Mouse (Mus musculus): ENCODE results near the gene Cpa4. TPM values are rescaled to one million over a fixed set of nuclear protein-coding genes. Genes with fewer than 3 reads are reported as not detected.

Gene Cpa4
- polyA plus RNA-seq, 1 experiment = not detected

DNA sequence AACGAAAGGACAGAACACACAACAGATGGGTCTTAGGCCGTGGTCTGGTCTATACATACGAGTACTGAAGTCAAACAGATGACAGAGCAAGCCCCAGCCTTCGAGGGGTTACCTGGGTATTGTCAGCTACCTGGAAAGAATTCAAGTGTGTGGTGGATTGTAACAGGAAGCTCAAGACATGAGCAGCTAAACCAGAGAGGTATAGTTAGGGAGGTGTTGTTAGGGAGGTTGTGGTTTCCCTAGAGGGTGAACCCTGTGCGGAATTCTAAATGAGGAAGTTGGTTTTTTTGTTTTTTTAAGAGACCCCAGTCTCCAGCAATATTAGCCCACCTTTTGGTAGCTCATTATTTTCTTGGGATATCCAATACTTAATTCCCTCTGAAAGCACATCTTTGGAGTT, 37.5 kb downstream of the Cpa4 start:
- TF ChIP-seq CTCF (IDR thresholded peaks at IDR 0.05; ENCODE audit: low read depth, low read length) (no peak), POLR2A (IDR thresholded peaks at IDR 0.05; ENCODE audit: borderline replicate concordance, low read depth, low read length) (no peak)
- Histone ChIP-seq H3K4me1 (ENCODE audit: control insufficient read depth, insufficient read depth, low read length) (no peaks in the 10 kb centered on the region), H3K27ac (ENCODE audit: insufficient read depth, low read depth, low read length) (no peak overlapping the region), H3K4me3 (ENCODE audit: insufficient read depth, low read length) (no peak overlapping the region)

GRCm38 (mm10) chr6:30610710-30611109, 42.5 kb downstream of the Cpa4 start, which contains the start of gene Cpa5:
TSS of gene Cpa5 (plus strand) at chr6:30611010.
- no peak for TF ChIP-seq POLR2A (IDR thresholded peaks at IDR 0.05; ENCODE audit: borderline replicate concordance, low read depth, low read length)
- no peak for TF ChIP-seq CTCF (IDR thresholded peaks at IDR 0.05; ENCODE audit: low read depth, low read length)
- Histone ChIP-seq H3K27ac (ENCODE audit: insufficient read depth, low read depth, low read length) (no peak within 1 kb of the TSS), H3K4me3 (ENCODE audit: insufficient read depth, low read length) (no peak within 1 kb of the TSS), H3K4me1 (ENCODE audit: control insufficient read depth, insufficient read depth, low read length) (no peaks in the 10 kb centered on the region)

- Histone ChIP-seq H3K4me3 (ENCODE audit: insufficient read depth, low read length) (no peak overlapping the region), H3K4me1 (ENCODE audit: control insufficient read depth, insufficient read depth, low read length) (peaks cover under 1% of the 10 kb centered on the region; the same call in 1 of the 2 replicates), H3K27ac (ENCODE audit: insufficient read depth, low read depth, low read length) (no peak overlapping the region)
- TF ChIP-seq POLR2A (IDR thresholded peaks at IDR 0.05; ENCODE audit: borderline replicate concordance, low read depth, low read length) (no peak), CTCF (IDR thresholded peaks at IDR 0.05; ENCODE audit: low read depth, low read length) (no peak)
Observed at GRCm38 (mm10) chr6:30611212-30611611, 43.0 kb downstream of the Cpa4 start.

DNA sequence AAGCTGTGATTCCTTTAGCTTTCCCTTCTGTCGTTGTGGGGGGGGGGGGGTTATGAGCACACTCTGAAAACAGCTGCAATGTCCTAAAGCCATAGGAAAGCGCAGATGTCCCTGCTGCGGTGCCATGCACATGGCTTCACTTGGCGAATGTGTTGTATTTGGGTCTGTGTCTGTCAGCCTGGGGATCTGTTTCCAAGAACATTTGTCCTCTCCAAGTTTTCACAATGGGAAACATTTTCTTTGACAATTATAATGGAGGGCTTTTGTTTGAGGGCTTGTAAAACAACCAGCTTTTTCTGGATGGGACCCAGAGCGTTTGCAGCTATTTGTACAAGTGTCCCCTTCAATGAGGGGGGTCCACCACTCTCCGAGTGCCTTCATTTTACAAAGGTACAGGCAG, 46.1 kb downstream of the Cpa4 start:
- no peak overlapping the region for H3K4me3 ChIP-seq (ENCODE audit: insufficient read depth, low read length)

DNA sequence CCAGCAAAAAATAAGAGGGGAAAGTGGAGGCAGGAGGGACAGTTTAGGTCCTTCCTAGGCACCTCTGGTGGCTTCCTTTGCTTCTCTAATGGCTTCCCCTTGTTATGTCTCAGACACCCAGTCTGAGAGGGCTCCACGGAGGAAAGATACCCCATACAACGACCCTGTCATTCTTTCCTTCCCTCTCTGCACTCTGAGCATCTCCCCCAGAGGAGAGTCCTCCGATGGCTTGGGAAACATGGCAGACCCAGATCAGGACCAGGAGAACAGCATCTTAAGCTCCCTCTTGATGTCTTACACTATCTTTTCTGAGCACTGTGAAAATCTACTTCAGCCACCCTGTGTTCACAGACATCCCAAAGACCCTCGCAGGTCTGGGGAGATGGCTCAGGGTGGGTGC, 47.6 kb downstream of the Cpa4 start:
- TF ChIP-seq CTCF (IDR thresholded peaks at IDR 0.05; ENCODE audit: low read depth, low read length) = no peak
- TF ChIP-seq POLR2A (IDR thresholded peaks at IDR 0.05; ENCODE audit: borderline replicate concordance, low read depth, low read length) = no peak

More for the DNA sequence above, 46.1 kb downstream of the Cpa4 start:
- Histone ChIP-seq H3K27ac (ENCODE audit: insufficient read depth, low read depth, low read length) (no peak overlapping the region), H3K4me1 (ENCODE audit: control insufficient read depth, insufficient read depth, low read length) (peaks cover 14% of the 10 kb centered on the region)
- TF ChIP-seq POLR2A (IDR thresholded peaks at IDR 0.05; ENCODE audit: borderline replicate concordance, low read depth, low read length) = no peak
- TF ChIP-seq CTCF (IDR thresholded peaks at IDR 0.05; ENCODE audit: low read depth, low read length) = no peak

GRCm38 (mm10) chr6:30616491-30616941, 48.3 kb downstream of the Cpa4 start:
- Histone ChIP-seq H3K4me3 (ENCODE audit: insufficient read depth, low read length) (no peak overlapping the region), H3K4me1 (ENCODE audit: control insufficient read depth, insufficient read depth, low read length) (peaks cover 14% of the 10 kb centered on the region), H3K27ac (ENCODE audit: insufficient read depth, low read depth, low read length) (no peak overlapping the region)
- no peak for TF ChIP-seq CTCF (IDR thresholded peaks at IDR 0.05; ENCODE audit: low read depth, low read length)
- no peak for TF ChIP-seq POLR2A (IDR thresholded peaks at IDR 0.05; ENCODE audit: borderline replicate concordance, low read depth, low read length)

More for the DNA sequence above, 47.6 kb downstream of the Cpa4 start:
- Histone ChIP-seq H3K4me3 (ENCODE audit: insufficient read depth, low read length) (no peak overlapping the region), H3K27ac (ENCODE audit: insufficient read depth, low read depth, low read length) (no peak overlapping the region), H3K4me1 (ENCODE audit: control insufficient read depth, insufficient read depth, low read length) (peaks cover 14% of the 10 kb centered on the region)

GRCm38 (mm10) chr6:30617020-30617958, 49.1 kb downstream of the Cpa4 start:
- TF ChIP-seq POLR2A (IDR thresholded peaks at IDR 0.05; ENCODE audit: borderline replicate concordance, low read depth, low read length) (no peak), CTCF (IDR thresholded peaks at IDR 0.05; ENCODE audit: low read depth, low read length) (no peak)
- Histone ChIP-seq H3K27ac (ENCODE audit: insufficient read depth, low read depth, low read length) (no peak overlapping the region), H3K4me1 (ENCODE audit: control insufficient read depth, insufficient read depth, low read length) (peaks cover 14% of the 10 kb centered on the region), H3K4me3 (ENCODE audit: insufficient read depth, low read length) (peak overlapping the region; percentile 37)

GRCm38 (mm10) chr6:30617959-30618590, 49.9 kb downstream of the Cpa4 start:
- peaks cover 14% of the 10 kb centered on the region for H3K4me1 ChIP-seq (ENCODE audit: control insufficient read depth, insufficient read depth, low read length)
- no peak for TF ChIP-seq CTCF (IDR thresholded peaks at IDR 0.05; ENCODE audit: low read depth, low read length)
- no peak for TF ChIP-seq POLR2A (IDR thresholded peaks at IDR 0.05; ENCODE audit: borderline replicate concordance, low read depth, low read length)
- no peak overlapping the region for H3K27ac ChIP-seq (ENCODE audit: insufficient read depth, low read depth, low read length)
- peak overlapping the region; percentile 37 for H3K4me3 ChIP-seq (ENCODE audit: insufficient read depth, low read length)

GRCm38 (mm10) chr6:30618735-30619134, 50.6 kb downstream of the Cpa4 start:
- no peak overlapping the region for H3K4me3 ChIP-seq (ENCODE audit: insufficient read depth, low read length)
- peaks cover 14% of the 10 kb centered on the region for H3K4me1 ChIP-seq (ENCODE audit: control insufficient read depth, insufficient read depth, low read length)
- H3K27ac ChIP-seq (ENCODE audit: insufficient read depth, low read depth, low read length) = no peak overlapping the region
- TF ChIP-seq CTCF (IDR thresholded peaks at IDR 0.05; ENCODE audit: low read depth, low read length) = no peak
- TF ChIP-seq POLR2A (IDR thresholded peaks at IDR 0.05; ENCODE audit: borderline replicate concordance, low read depth, low read length) = no peak

- TF ChIP-seq POLR2A (IDR thresholded peaks at IDR 0.05; ENCODE audit: borderline replicate concordance, low read depth, low read length) (no peak), CTCF (IDR thresholded peaks at IDR 0.05; ENCODE audit: low read depth, low read length) (no peak)
Observed at GRCm38 (mm10) chr6:30619606-30620005, 51.4 kb downstream of the Cpa4 start.

More at GRCm38 (mm10) chr6:30619606-30620005, 51.4 kb downstream of the Cpa4 start:
- peaks cover 14% of the 10 kb centered on the region for H3K4me1 ChIP-seq (ENCODE audit: control insufficient read depth, insufficient read depth, low read length)
- no peak overlapping the region for H3K4me3 ChIP-seq (ENCODE audit: insufficient read depth, low read length)
- H3K27ac ChIP-seq (ENCODE audit: insufficient read depth, low read depth, low read length) = no peak overlapping the region

Data from bone marrow macrophage, adult 2 months (primary cell).